ENCODE assay signal across 24 mouse cellular contexts in genomic region chr5:140202451-140202850, GRCm38 (mm10).
"Had no signal": no experiment of that assay in that cellular context is flagged by ENCODE, and none has a peak within 500 bp of the region (broad histone marks: within the 10 kb centered on the region; RNA-seq: fewer than 3 reads in every experiment).

No protein-coding gene starts in this region.

- H3K27me3 ChIP-seq: heart, embryonic 15.5 days; hindbrain, embryonic 13.5 days; hindbrain, embryonic 15.5 days; kidney, embryonic 15.5 days; limb, embryonic 12.5 days; limb, embryonic 15.5 days; liver, embryonic 12.5 days had no signal

- H3K9ac ChIP-seq: heart, embryonic 13.5 days; heart, embryonic 15.5 days; hindbrain, embryonic 13.5 days; hindbrain, embryonic 15.5 days; kidney, embryonic 15.5 days; limb, embryonic 12.5 days; limb, embryonic 15.5 days; liver, embryonic 12.5 days had no signal

- H3K36me3 ChIP-seq: heart, embryonic 13.5 days; heart, embryonic 15.5 days; hindbrain, embryonic 13.5 days; hindbrain, embryonic 15.5 days; limb, embryonic 15.5 days had no signal

- H3K4me1 ChIP-seq: limb, embryonic 12.5 days; limb, embryonic 15.5 days had no signal

- H3K27ac ChIP-seq: gastrocnemius, adult 2 months; heart, embryonic 13.5 days; heart, embryonic 15.5 days; hindbrain, embryonic 13.5 days; hindbrain, embryonic 15.5 days; hindbrain, postnatal 0 days; kidney, embryonic 15.5 days; kidney, postnatal 0 days; limb, embryonic 12.5 days; limb, embryonic 15.5 days; liver, embryonic 12.5 days had no signal

- H3K9me3 ChIP-seq: heart, embryonic 13.5 days; heart, embryonic 15.5 days; hindbrain, embryonic 13.5 days; hindbrain, embryonic 15.5 days; kidney, embryonic 15.5 days; limb, embryonic 12.5 days; limb, embryonic 15.5 days; liver, embryonic 12.5 days had no signal

- DNase-seq: gastrocnemius, adult 2 months; gastrocnemius, postnatal 10 days; gastrocnemius, postnatal 25 days; heart, adult 18-20 months; heart, postnatal 14 days; heart, postnatal 36 days; kidney, adult 11 months; kidney, adult 2 months; kidney, adult 9 months; kidney, postnatal 14 days; kidney, postnatal 36 days; layer of hippocampus, adult 9-11 months; layer of hippocampus, postnatal 36 days; left cerebral cortex, postnatal 4 days had no signal

- H3K4me3 ChIP-seq: gastrocnemius, adult 2 months; heart, embryonic 13.5 days; heart, embryonic 15.5 days; hindbrain, embryonic 13.5 days; hindbrain, embryonic 15.5 days; kidney, embryonic 15.5 days; limb, embryonic 12.5 days; limb, embryonic 15.5 days; liver, embryonic 12.5 days had no signal
